Comparison of ENCODE assay signal across 7 mouse cellular contexts in genomic region chr11:102137625-102138446, GRCm38 (mm10). TPM values are rescaled to one million over a fixed set of nuclear protein-coding genes. Genes with fewer than 3 reads are reported as not detected.
DNase-seq lines count a peak whose midpoint lies in the region; ATAC-seq and TF ChIP-seq lines count a peak whose summit lies in the region.

No protein-coding gene starts in this region.

- peak overlapping the region; percentile 58 for H3K4me3 ChIP-seq in ES-Bruce4 (ENCODE audit: low read depth, low read length)
- 0 out of 2 replicates have a peak overlapping the region, but pooled peaks have one; percentile 2 for H3K4me3 ChIP-seq in hindbrain, embryonic 12.5 days
- no peak overlapping the region for H3K4me3 ChIP-seq in thymus, adult 2 months (ENCODE audit: control insufficient read depth, insufficient read depth, low read length)

- WGBS in hindbrain, embryonic 12.5 days, result 47% methylated on average over 13 of the region's 13 CpGs
- WGBS in thymus, adult 2 months, result 23% methylated on average over 13 of the region's 13 CpGs

- ATAC-seq in hindbrain, embryonic 12.5 days (ENCODE audit: low FRiP score), result no peak
- ATAC-seq in megakaryocyte-erythroid progenitor cell, adult 5-6 weeks (replicated peaks; ENCODE audit: low FRiP score, low TSS enrichment, poor library complexity, severe bottlenecking), result 0 out of 2 replicates have a peak, but pooled peaks have one; percentile 42

- H3K9ac ChIP-seq in ES-Bruce4 (ENCODE audit: low read depth, poor library complexity, severe bottlenecking), result peak overlapping the region; percentile 66; the same call in 1 of the 2 replicates
- H3K9ac ChIP-seq in hindbrain, embryonic 12.5 days, result 0 out of 2 replicates have a peak overlapping the region, but pooled peaks have one; percentile 46

- peak overlapping the region; percentile 49 for H3K4me2 ChIP-seq in hindbrain, embryonic 12.5 days (replicated peaks)

- no peak for TF ChIP-seq POLR2A in ES-Bruce4 (IDR thresholded peaks at IDR 0.05; ENCODE audit: insufficient read depth, low read length)
- TF ChIP-seq POLR2A in thymus, adult 2 months (IDR thresholded peaks at IDR 0.05; ENCODE audit: control insufficient read depth, extremely low read depth, insufficient read depth, low read length, poor library complexity), result no peak

- peaks cover 4% of the 10 kb centered on the region for H3K4me1 ChIP-seq in ES-Bruce4 (ENCODE audit: control insufficient read depth, insufficient read depth, low read length)
- peaks cover 10% of the 10 kb centered on the region for H3K4me1 ChIP-seq in hindbrain, embryonic 12.5 days
- no peaks in the 10 kb centered on the region for H3K4me1 ChIP-seq in thymus, adult 2 months (replicated peaks; ENCODE audit: control insufficient read depth, insufficient read depth, low read length)

- intact Hi-C loops in left cerebral cortex, postnatal 25 days (cut with DNase I), result loop anchor here (1.0 to 5.0 kb wide), 3 partner anchors 36 to 151 kb away; partner anchors contain the start of gene Dusp3

- TF ChIP-seq CTCF in ES-Bruce4 (IDR thresholded peaks at IDR 0.05; ENCODE audit: low read depth, low read length), result no peak
- TF ChIP-seq CTCF in thymus, adult 2 months (IDR thresholded peaks at IDR 0.05; ENCODE audit: borderline replicate concordance, control insufficient read depth, extremely low read depth, insufficient read depth, low read length, poor library complexity), result no peak

- H3K9me3 ChIP-seq in ES-Bruce4 (replicated peaks; ENCODE audit: control insufficient read depth, insufficient read depth, low read length, poor library complexity, severe bottlenecking), result no peaks in the 10 kb centered on the region
- H3K9me3 ChIP-seq in hindbrain, embryonic 12.5 days (replicated peaks), result no peaks in the 10 kb centered on the region

- H3K27ac ChIP-seq in ES-Bruce4 (ENCODE audit: insufficient read depth, low read length), result no peak overlapping the region
- H3K27ac ChIP-seq in hindbrain, embryonic 12.5 days, result no peak overlapping the region
- H3K27ac ChIP-seq in thymus, adult 2 months (ENCODE audit: control insufficient read depth, insufficient read depth, low read length), result no peak overlapping the region

- H3K36me3 ChIP-seq in ES-Bruce4 (ENCODE audit: control insufficient read depth, insufficient read depth, low read length, poor library complexity, severe bottlenecking), result no peaks in the 10 kb centered on the region
- no peaks in the 10 kb centered on the region for H3K36me3 ChIP-seq in hindbrain, embryonic 12.5 days
- H3K36me3 ChIP-seq in thymus, adult 2 months (ENCODE audit: control insufficient read depth, insufficient read depth, low read length), result no peaks in the 10 kb centered on the region

- DNase-seq in A20 (ENCODE audit: low read depth, low spot score), result peak; percentile 66
- no peak for DNase-seq in thymus, adult 2 months
- no peak for DNase-seq in left cerebral cortex, postnatal 25 days (ENCODE audit: low spot score in 2 of 2)
- no peak for DNase-seq in layer of hippocampus, postnatal 14 days (ENCODE audit: low spot score in 2 of 2)

- no peaks in the 10 kb centered on the region for H3K27me3 ChIP-seq in ES-Bruce4 (ENCODE audit: control insufficient read depth, insufficient read depth, low read length, poor library complexity, severe bottlenecking)
- peaks cover 21% of the 10 kb centered on the region for H3K27me3 ChIP-seq in hindbrain, embryonic 12.5 days
- no peaks in the 10 kb centered on the region; the same call in 1 of the 2 replicates for H3K27me3 ChIP-seq in thymus, adult 2 months (ENCODE audit: control insufficient read depth, insufficient read depth, low read length)

- no peak for TF ChIP-seq EP300 in ES-Bruce4 (IDR thresholded peaks at IDR 0.05; ENCODE audit: insufficient read depth, low read depth, low read length)

RNA-seq across cellular contexts. Expression of gene Nags, which starts 7.5 kb away (rescaled TPM):
- 0.65 TPM in 1 of 2 replicates, not detected in the other for polyA plus RNA-seq in ES-Bruce4 (2011; ENCODE audit: insufficient read depth, insufficient read length, low read depth, missing spikeins)
- polyA plus RNA-seq in hindbrain, embryonic 12.5 days (2016; fragmentation: Nextera tagmentation; extraction: Ambion mirVana), result 0.14 TPM in 1 of 2 replicates, not detected in the other
- total RNA-seq in megakaryocyte-erythroid progenitor cell, adult 5-6 weeks (2014; fragmentation: Nextera tagmentation), result 7.4 and 9.5 TPM in 2 replicates
- 1.6 and 2.1 TPM in 2 replicates for total RNA-seq in megakaryocyte-erythroid progenitor cell, adult 5-6 weeks (2017)
- 0.09 and 0.43 TPM in 2 replicates for polyA plus RNA-seq in thymus, adult 2 months (2012; rRNA removed)
- not detected for total RNA-seq in left cerebral cortex, postnatal 25 days (2021)
- not detected for total RNA-seq in layer of hippocampus, postnatal 14 days (2021)

RNA-seq across cellular contexts. Expression of gene Tmem101, which starts 18.4 kb away (rescaled TPM):
- polyA plus RNA-seq in ES-Bruce4 (2011; ENCODE audit: insufficient read depth, insufficient read length, low read depth, missing spikeins), result 22.3 and 24.5 TPM in 2 replicates
- 37.9 and 40.4 TPM in 2 replicates for polyA plus RNA-seq in hindbrain, embryonic 12.5 days (2016; fragmentation: Nextera tagmentation; extraction: Ambion mirVana)
- total RNA-seq in megakaryocyte-erythroid progenitor cell, adult 5-6 weeks (2014; fragmentation: Nextera tagmentation), result 4.7 and 9.3 TPM in 2 replicates
- 11.8 and 15.7 TPM in 2 replicates for total RNA-seq in megakaryocyte-erythroid progenitor cell, adult 5-6 weeks (2017)
- 26.2 and 31.3 TPM in 2 replicates for polyA plus RNA-seq in thymus, adult 2 months (2012; rRNA removed)
- 10 to 100 TPM; 24.8 to 28.0 TPM for total RNA-seq in left cerebral cortex, postnatal 25 days (2021)
- total RNA-seq in layer of hippocampus, postnatal 14 days (2021), result 10 to 100 TPM; 26.4 to 29.2 TPM

RNA-seq across cellular contexts. Expression of gene Pyy, which starts 30.2 kb away (rescaled TPM):
- polyA plus RNA-seq in ES-Bruce4 (2011; ENCODE audit: insufficient read depth, insufficient read length, low read depth, missing spikeins), result not detected in 2 replicates
- 3.3 and 5.5 TPM in 2 replicates for polyA plus RNA-seq in hindbrain, embryonic 12.5 days (2016; fragmentation: Nextera tagmentation; extraction: Ambion mirVana)
- not detected in 2 replicates for total RNA-seq in megakaryocyte-erythroid progenitor cell, adult 5-6 weeks (2014; fragmentation: Nextera tagmentation)
- total RNA-seq in megakaryocyte-erythroid progenitor cell, adult 5-6 weeks (2017), result not detected in 2 replicates
- 51.8 and 53.2 TPM in 2 replicates for polyA plus RNA-seq in thymus, adult 2 months (2012; rRNA removed)
- not detected for total RNA-seq in left cerebral cortex, postnatal 25 days (2021)
- not detected for total RNA-seq in layer of hippocampus, postnatal 14 days (2021)

RNA-seq across cellular contexts. Expression of gene Ppy, which starts 36.7 kb away (rescaled TPM):
- polyA plus RNA-seq in ES-Bruce4 (2011; ENCODE audit: insufficient read depth, insufficient read length, low read depth, missing spikeins), result not detected in 2 replicates
- not detected in 2 replicates for polyA plus RNA-seq in hindbrain, embryonic 12.5 days (2016; fragmentation: Nextera tagmentation; extraction: Ambion mirVana)
- total RNA-seq in megakaryocyte-erythroid progenitor cell, adult 5-6 weeks (2014; fragmentation: Nextera tagmentation), result not detected in 2 replicates
- not detected in 2 replicates for total RNA-seq in megakaryocyte-erythroid progenitor cell, adult 5-6 weeks (2017)
- polyA plus RNA-seq in thymus, adult 2 months (2012; rRNA removed), result 11.8 TPM in 2 replicates
- not detected for total RNA-seq in left cerebral cortex, postnatal 25 days (2021)
- total RNA-seq in layer of hippocampus, postnatal 14 days (2021), result not detected

RNA-seq across cellular contexts. Expression of gene Lsm12, which starts 47.3 kb away (rescaled TPM):
- polyA plus RNA-seq in ES-Bruce4 (2011; ENCODE audit: insufficient read depth, insufficient read length, low read depth, missing spikeins), result 137 and 146 TPM in 2 replicates
- polyA plus RNA-seq in hindbrain, embryonic 12.5 days (2016; fragmentation: Nextera tagmentation; extraction: Ambion mirVana), result 114 TPM in 2 replicates
- total RNA-seq in megakaryocyte-erythroid progenitor cell, adult 5-6 weeks (2014; fragmentation: Nextera tagmentation), result 110 TPM in 2 replicates
- total RNA-seq in megakaryocyte-erythroid progenitor cell, adult 5-6 weeks (2017), result 71.3 and 94.9 TPM in 2 replicates
- 36.1 and 42.2 TPM in 2 replicates for polyA plus RNA-seq in thymus, adult 2 months (2012; rRNA removed)
- total RNA-seq in left cerebral cortex, postnatal 25 days (2021), result 10 to 100 TPM; 58.3 to 66.4 TPM
- 10 to 100 TPM; 65.9 to 72.8 TPM for total RNA-seq in layer of hippocampus, postnatal 14 days (2021)
